Mouse (Mus musculus): Measurements from ENCODE around the gene Bdh1.

The Bdh1 gene

DNA sequence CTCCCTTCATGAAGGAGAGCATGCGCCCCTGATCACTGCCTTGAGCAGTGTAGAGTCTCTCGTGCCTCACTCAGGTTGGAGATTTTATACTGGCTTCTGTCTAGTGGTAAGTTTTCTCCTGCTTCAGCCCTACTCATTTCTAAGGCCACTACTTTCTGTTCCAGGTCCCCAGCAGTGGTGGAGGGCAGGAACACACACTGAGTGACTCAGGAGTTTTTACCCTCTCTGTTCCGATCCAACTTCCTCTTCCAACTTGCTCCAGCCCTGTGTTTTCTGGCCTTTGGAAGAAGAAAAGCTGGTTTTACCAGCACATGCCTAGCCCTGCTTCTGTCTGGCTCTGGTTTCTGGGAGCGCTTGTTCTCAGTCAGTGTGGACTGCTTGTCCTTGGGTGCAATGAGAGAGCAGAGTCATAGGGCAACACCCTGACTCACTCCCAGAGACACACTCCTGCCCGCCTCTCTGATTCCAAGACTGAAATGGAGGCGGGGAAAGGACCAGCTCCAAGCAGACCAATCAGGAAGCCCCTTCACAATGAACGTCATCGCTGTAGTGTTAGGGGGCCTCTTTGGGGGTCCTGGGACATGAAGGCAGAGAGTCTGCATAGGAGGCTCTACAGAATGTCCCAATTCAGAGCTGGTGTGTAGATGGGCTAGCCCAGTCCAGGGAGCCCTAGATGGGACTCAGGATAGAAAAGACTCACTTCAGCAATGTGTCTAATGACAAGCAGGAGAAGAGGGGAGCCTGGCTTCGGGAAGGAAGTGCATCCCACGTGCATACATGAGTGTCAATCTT is 84.8 kb downstream of the Bdh1 start:
- DNase-seq = peak; percentile 65

DNA sequence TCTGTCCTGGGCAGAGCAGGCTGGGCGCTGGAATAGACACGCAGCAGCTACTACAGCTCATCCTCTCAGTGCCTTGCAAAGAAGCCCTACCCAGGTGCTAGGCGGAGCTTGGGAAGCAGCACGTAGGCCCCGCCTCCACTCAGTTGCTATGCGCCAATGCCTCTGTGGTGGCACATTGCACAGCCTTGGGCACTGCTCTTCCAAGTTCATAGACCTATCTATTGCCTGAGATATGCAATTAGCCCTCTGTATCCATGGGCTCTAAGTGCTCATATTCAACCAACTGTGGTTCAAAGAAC is 85.3 kb downstream of the Bdh1 start:
- peak; percentile 42 for DNase-seq

GRCm38 (mm10) chr16:31507794-31508526 is 85.9 kb downstream of the Bdh1 start:
- peak; percentile 68 for DNase-seq

Data from lung, postnatal 36 days (tissue).